Mouse (Mus musculus) stomach, postnatal 0 days (tissue): Measurements from ENCODE around the gene Evl.
A peak's percentile ranks its signal among the peaks of the same experiment; 100 is the strongest.

Experiments
- CTCF ChIP-seq: IDR thresholded peaks from 2 replicates; pipeline ENCODE4 v1.5.1; 2016; ENCODE audit warnings: antibody characterized with exemption, low read depth, mild to moderate bottlenecking, moderate library complexity
- EP300 ChIP-seq: optimal IDR thresholded peaks from 2 replicates; pipeline ENCODE3; 2016; ENCODE audit warnings: antibody characterized with exemption

DNA sequence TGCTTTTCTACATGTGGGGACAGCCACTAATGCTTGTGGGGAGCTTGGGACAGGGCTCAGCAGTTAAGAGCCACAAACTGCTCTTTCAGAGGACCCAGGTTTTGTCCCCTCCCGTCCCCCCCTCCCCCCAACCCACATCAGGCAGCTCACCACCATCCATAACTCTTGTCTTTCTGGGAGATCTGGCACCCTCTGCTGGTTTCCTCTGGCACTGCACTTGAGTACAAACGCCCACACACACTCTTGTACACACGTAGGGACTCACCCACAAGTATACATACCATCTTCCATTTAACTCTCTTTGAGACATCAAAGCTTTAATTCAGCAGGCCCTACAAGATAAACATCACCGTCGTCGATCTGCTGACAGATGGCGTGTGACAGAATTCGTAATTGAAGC, 25.3 kb upstream of the Evl start:
- TF ChIP-seq CTCF, result peak; percentile 80
- no peak for TF ChIP-seq EP300
